Mouse (Mus musculus) heart, postnatal 0 days (tissue): Measurements from ENCODE around the gene Hadha.

Experiments used
- CTCF ChIP-seq: IDR thresholded peaks from 2 replicates; pipeline ENCODE4 v1.5.1; 2016; ENCODE audit warnings: antibody characterized with exemption, control low read depth, low read depth
- EP300 ChIP-seq: IDR thresholded peaks from 2 replicates; pipeline ENCODE4 v1.6.1; 2016; ENCODE audit warnings: antibody characterized with exemption, low read depth

- no peak for TF ChIP-seq CTCF
- TF ChIP-seq EP300: no peak
Measured at GRCm38 (mm10) chr5:30110371-30111060, 44.4 kb downstream of the Hadha start.
